Mouse (Mus musculus): Measurements from ENCODE around the gene Jph2.

DNA sequence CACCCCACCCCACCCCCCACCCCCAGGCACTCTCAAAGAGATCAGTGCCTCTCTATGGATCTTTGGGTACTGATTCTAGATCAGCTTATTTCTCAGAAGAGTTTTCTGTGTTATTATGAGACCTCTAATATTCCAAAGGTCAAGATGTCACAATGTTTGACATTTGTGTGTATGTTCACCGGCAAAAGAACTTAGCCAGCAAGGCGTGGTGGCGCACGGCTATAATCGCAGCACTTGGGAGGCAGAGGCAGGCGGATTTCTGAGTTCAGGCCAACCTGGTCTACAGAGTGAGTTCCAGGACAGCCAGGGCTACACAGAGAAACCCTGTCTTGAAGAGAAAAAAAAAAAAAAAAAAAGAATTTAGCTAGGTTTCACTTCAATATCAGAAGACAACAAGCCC lies 19.2 kb upstream of the Jph2 start:
- TF ChIP-seq CTCF (IDR thresholded peaks at IDR 0.05; ENCODE audit: low read depth): no peak
- no peak for TF ChIP-seq EP300 (IDR thresholded peaks at IDR 0.05; ENCODE audit: low read depth)

Measured in heart, postnatal 0 days (tissue).